Mouse (Mus musculus) hindbrain, embryonic 16.5 days (tissue): ENCODE data around the gene Vill. TPM values are rescaled to one million over a fixed set of nuclear protein-coding genes. Genes with fewer than 3 reads are reported as not detected.
A peak's percentile ranks its signal among the peaks of the same experiment; 100 is the strongest.

Experiments
- ATAC-seq: fragments of 200-750 bp; cut with Nextera tagmentation; 2 replicates; pipeline ENCODE4 v1.8.0; 2017; ENCODE audit warnings: moderate TSS enrichment, moderate library complexity
- H3K27ac ChIP-seq: fragments of 300-500 bp; sonication (generic); 2 replicates; pipeline ENCODE4 v1.5.1; 2014; ENCODE audit warnings: low read depth, mild to moderate bottlenecking, control low read depth, low read length, moderate library complexity
- H3K27me3 ChIP-seq: fragments of 300-500 bp; sonication (generic); replicated peaks from 2 replicates; pipeline ENCODE4 v1.6.1; 2014; ENCODE audit warnings: low read length; ENCODE audit not compliant: control insufficient read depth, insufficient read depth
- H3K36me3 ChIP-seq: fragments of 300-500 bp; sonication (generic); 2 replicates; pipeline ENCODE4 v1.6.1; 2014; ENCODE audit warnings: mild to moderate bottlenecking, low read length, moderate library complexity, mixed read lengths; ENCODE audit not compliant: control insufficient read depth, insufficient read depth
- H3K4me1 ChIP-seq: fragments of 300-500 bp; sonication (generic); 2 replicates; pipeline ENCODE4 v1.6.1; 2014; ENCODE audit warnings: low read depth, low read length; ENCODE audit not compliant: control insufficient read depth, insufficient read depth
- H3K4me2 ChIP-seq: fragments of 300-500 bp; sonication (generic); 2 replicates; pipeline ENCODE4 v1.6.1; 2014; ENCODE audit warnings: mild to moderate bottlenecking, low read length, control low read depth, moderate library complexity
- H3K4me3 ChIP-seq: fragments of 300-500 bp; sonication (generic); 2 replicates; pipeline ENCODE4 v1.5.1; 2014; ENCODE audit warnings: mild to moderate bottlenecking, low read length, control low read depth, moderate library complexity
- H3K9ac ChIP-seq: fragments of 300-500 bp; sonication (generic); 2 replicates; pipeline ENCODE4 v1.6.1; 2014; ENCODE audit warnings: low read depth, mild to moderate bottlenecking, control low read depth, low read length, moderate library complexity
- H3K9me3 ChIP-seq: fragments of 300-500 bp; sonication (generic); 2 replicates; pipeline ENCODE4 v1.6.1; 2014; ENCODE audit warnings: mild to moderate bottlenecking, low read length, moderate library complexity; ENCODE audit not compliant: control insufficient read depth
- WGBS: fragments of 180-500 bp; shearing (Covaris S2); extraction: QIAGEN DNeasy Blood & Tissue Kit; methylation state at CpG from one replicate; pipeline ENCODE4 v1.1.7; 2014; 5-methylcytosine and 5-hydroxymethylcytosine counted together
- polyA plus RNA-seq: library from polyadenylated mRNA; unstranded; fragments of >200 nt; fragmentation: Nextera tagmentation; extraction: Ambion mirVana; gene quantifications from 2 replicates; pipeline ENCODE4 v1.2.1, GENCODE M21; 2015

Vill gene
- polyA plus RNA-seq, 1 experiment from 2014 or later = 5.0 TPM

- no peak overlapping the region for H3K9ac ChIP-seq
- no peak overlapping the region for H3K4me3 ChIP-seq
- H3K36me3 ChIP-seq = no peaks in the 10 kb centered on the region
- H3K27me3 ChIP-seq = 0 out of 2 replicates have a peak, but pooled peaks cover 2% of the 10 kb centered on the region
- peaks cover 22% of the 10 kb centered on the region for H3K4me1 ChIP-seq
- H3K9me3 ChIP-seq = no peaks in the 10 kb centered on the region
- 52% methylated on average over 13 of the region's 13 CpGs for WGBS
- no peak overlapping the region for H3K4me2 ChIP-seq
- 0 out of 2 replicates have a peak, but pooled peaks have one; percentile 17 for ATAC-seq
- peak overlapping the region; percentile 48; the same call in 1 of the 2 replicates for H3K27ac ChIP-seq
Observed at GRCm38 (mm10) chr9:119094462-119095109, 42.0 kb downstream of the Vill start.

DNA sequence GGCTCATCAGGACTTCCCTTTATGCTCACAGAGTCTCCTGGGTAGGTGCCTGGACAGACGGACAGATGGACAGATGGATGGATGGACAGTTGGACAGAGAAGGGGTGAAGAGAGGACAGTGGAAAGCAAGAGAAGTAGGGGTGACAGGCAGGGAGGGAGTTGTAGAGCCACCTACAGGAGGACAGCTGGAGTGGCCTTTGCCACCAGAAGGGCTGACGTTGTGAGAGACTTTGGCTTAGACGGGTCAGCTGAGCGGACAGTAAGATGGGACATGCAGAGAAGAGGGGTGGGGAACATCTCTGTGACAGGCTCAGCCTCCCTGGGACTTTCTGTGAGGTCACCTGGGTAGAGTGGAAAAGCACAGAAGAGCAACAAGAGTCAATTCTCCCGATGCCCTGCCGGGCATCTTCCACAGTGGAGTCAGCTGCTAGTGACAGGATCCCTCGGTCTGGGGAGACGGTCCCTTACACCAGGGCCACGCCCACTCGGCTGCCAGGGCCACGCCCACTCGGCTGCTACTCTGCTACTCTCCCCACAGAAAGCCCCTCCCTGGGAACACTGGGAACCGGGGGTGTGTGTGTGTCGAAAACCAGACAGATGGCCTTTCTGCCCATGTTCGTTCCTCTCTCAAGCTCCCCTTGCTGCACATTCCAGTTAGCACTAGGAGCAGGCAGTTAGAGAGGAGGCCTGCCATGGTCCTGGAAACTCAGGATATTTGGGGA, 47.8 kb downstream of the Vill start:
- H3K9me3 ChIP-seq = no peaks in the 10 kb centered on the region
- ATAC-seq = no peak
- no peak overlapping the region for H3K4me3 ChIP-seq
- H3K4me1 ChIP-seq = no peaks in the 10 kb centered on the region; the same call in 1 of the 2 replicates
- 15% methylated on average over 15 of the region's 15 CpGs for WGBS
- H3K36me3 ChIP-seq = no peaks in the 10 kb centered on the region
- H3K27ac ChIP-seq = no peak overlapping the region
- H3K27me3 ChIP-seq = peaks cover 6% of the 10 kb centered on the region; the same call in 1 of the 2 replicates
- no peak overlapping the region for H3K9ac ChIP-seq
- H3K4me2 ChIP-seq = no peak overlapping the region

- peak; percentile 94 for ATAC-seq
- WGBS = 2% methylated on average over 44 of the region's 44 CpGs
- Histone ChIP-seq H3K4me3 (peak within 1 kb of the TSS; percentile 76), H3K9me3 (no peaks in the 10 kb centered on the region), H3K4me2 (peak within 1 kb of the TSS; percentile 81), H3K9ac (peak within 1 kb of the TSS; percentile 67), H3K27ac (0 out of 2 replicates have a peak within 1 kb of the TSS, but pooled peaks have one; percentile 48), H3K27me3 (peaks cover 6% of the 10 kb centered on the region; the same call in 1 of the 2 replicates), H3K4me1 (no peaks in the 10 kb centered on the region; the same call in 1 of the 2 replicates), H3K36me3 (no peaks in the 10 kb centered on the region)
Observed at GRCm38 (mm10) chr9:119101992-119102782, 49.6 kb downstream of the Vill start, which contains the start of gene Dlec1. TSS of gene Dlec1 (plus strand) at chr9:119102478.

- H3K9me3 ChIP-seq = no peaks in the 10 kb centered on the region
- H3K4me3 ChIP-seq = peak overlapping the region; percentile 76
- 4% methylated on average over 19 of the region's 19 CpGs for WGBS
- peak overlapping the region; percentile 67 for H3K9ac ChIP-seq
- no peaks in the 10 kb centered on the region for H3K36me3 ChIP-seq
- H3K27ac ChIP-seq = 0 out of 2 replicates have a peak overlapping the region, but pooled peaks have one; percentile 48
- peak overlapping the region; percentile 81 for H3K4me2 ChIP-seq
- H3K4me1 ChIP-seq = no peaks in the 10 kb centered on the region; the same call in 1 of the 2 replicates
- peaks cover 6% of the 10 kb centered on the region; the same call in 1 of the 2 replicates for H3K27me3 ChIP-seq
- ATAC-seq = no peak
Observed at GRCm38 (mm10) chr9:119102783-119103113, 50.2 kb downstream of the Vill start.

- Histone ChIP-seq H3K4me2 (no peak overlapping the region), H3K9ac (no peak overlapping the region), H3K27ac (no peak overlapping the region), H3K36me3 (no peaks in the 10 kb centered on the region), H3K4me1 (no peaks in the 10 kb centered on the region; the same call in 1 of the 2 replicates), H3K4me3 (no peak overlapping the region), H3K9me3 (no peaks in the 10 kb centered on the region), H3K27me3 (peaks cover 4% of the 10 kb centered on the region; the same call in 1 of the 2 replicates)
- ATAC-seq = no peak
- 89% methylated on average over 4 of the region's 4 CpGs for WGBS
Observed at GRCm38 (mm10) chr9:119107566-119107965, 55.0 kb downstream of the Vill start.

- Histone ChIP-seq H3K9ac (no peak overlapping the region), H3K4me1 (no peaks in the 10 kb centered on the region), H3K27ac (no peak overlapping the region), H3K4me3 (no peak overlapping the region), H3K4me2 (no peak overlapping the region), H3K36me3 (no peaks in the 10 kb centered on the region), H3K9me3 (no peaks in the 10 kb centered on the region), H3K27me3 (no peaks in the 10 kb centered on the region)
- ATAC-seq = no peak
- 63% methylated on average over 12 of the region's 12 CpGs for WGBS
Observed at GRCm38 (mm10) chr9:119109685-119110353, 57.2 kb downstream of the Vill start.

- Histone ChIP-seq H3K27ac (no peak overlapping the region), H3K9me3 (no peaks in the 10 kb centered on the region), H3K4me2 (no peak overlapping the region), H3K9ac (no peak overlapping the region), H3K36me3 (no peaks in the 10 kb centered on the region), H3K4me1 (no peaks in the 10 kb centered on the region), H3K27me3 (no peaks in the 10 kb centered on the region), H3K4me3 (no peak overlapping the region)
- no peak for ATAC-seq
- WGBS = 41% methylated on average over 3 of the region's 3 CpGs
Observed at GRCm38 (mm10) chr9:119110640-119111039, 58.1 kb downstream of the Vill start.

DNA sequence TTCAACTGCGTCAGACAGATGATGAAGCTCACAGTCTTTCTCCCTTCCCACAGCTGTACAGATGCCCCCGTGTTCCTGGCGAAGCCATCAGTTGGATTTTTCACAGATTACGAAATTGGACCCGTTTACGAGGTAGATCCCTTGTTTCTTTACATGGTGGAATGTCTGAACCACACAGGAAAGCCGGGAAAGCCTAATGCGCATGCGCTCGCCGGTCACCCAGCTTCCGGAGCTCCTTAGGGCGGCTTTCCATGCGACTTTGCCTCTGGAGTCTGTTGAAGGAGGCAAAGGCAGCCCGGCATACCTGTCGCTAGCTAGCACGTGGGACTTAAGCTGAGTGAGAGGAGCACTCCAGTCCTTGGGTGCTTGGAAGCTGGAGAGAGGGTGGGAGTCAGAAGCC, 62.3 kb downstream of the Vill start:
- ATAC-seq = no peak
- H3K36me3 ChIP-seq = no peaks in the 10 kb centered on the region
- H3K27me3 ChIP-seq = no peaks in the 10 kb centered on the region
- 88% methylated on average over 17 of the region's 17 CpGs for WGBS
- no peaks in the 10 kb centered on the region for H3K9me3 ChIP-seq
- H3K27ac ChIP-seq = no peak overlapping the region
- no peak overlapping the region for H3K4me2 ChIP-seq
- H3K4me1 ChIP-seq = no peaks in the 10 kb centered on the region
- no peak overlapping the region for H3K9ac ChIP-seq
- no peak overlapping the region for H3K4me3 ChIP-seq
